8 mouse cellular contexts compared by ENCODE assay signal in genomic region chr17:71474762-71475704, GRCm38 (mm10). TPM values are rescaled to one million over a fixed set of nuclear protein-coding genes. Genes with fewer than 3 reads are reported as not detected.
A peak's percentile ranks its signal among the peaks of the same experiment; 100 is the strongest.
DNase-seq lines count a peak whose midpoint lies in the region; ATAC-seq and TF ChIP-seq lines count a peak whose summit lies in the region.

TSS of gene Smchd1 (minus strand) at chr17:71475343.

- under 1% methylated on average over 92 of the region's 109 CpGs for WGBS in forebrain, embryonic 11.5 days
- WGBS in heart, embryonic 16.5 days, result under 1% methylated on average over 103 of the region's 109 CpGs
- WGBS in liver, embryonic 14.5 days (ENCODE audit: insufficient replicate concordance), result under 1% methylated on average over 103 of the region's 109 CpGs
- under 1% methylated on average over 100 of the region's 109 CpGs for WGBS in stomach, embryonic 15.5 days

- peaks cover 50% of the 10 kb centered on the region for H3K4me1 ChIP-seq in E14TG2a.4 (replicated peaks; ENCODE audit: low read depth, low read length)
- H3K4me1 ChIP-seq in forebrain, embryonic 11.5 days (replicated peaks; ENCODE audit: control insufficient read depth, insufficient read depth, low read length), result peaks cover 4% of the 10 kb centered on the region; the same call in 1 of the 2 replicates
- peaks cover 11% of the 10 kb centered on the region for H3K4me1 ChIP-seq in heart, embryonic 16.5 days (ENCODE audit: control insufficient read depth, insufficient read depth, low read length)
- H3K4me1 ChIP-seq in liver, embryonic 14.5 days (replicated peaks; ENCODE audit: control insufficient read depth in 2 of 2, insufficient read depth in 2 of 2, low read length in 1 of 2), result peaks cover 8 to 17% of the 10 kb centered on the region in 2 experiments; a peak in 3 of 4 replicates
- peaks cover 6% of the 10 kb centered on the region for H3K4me1 ChIP-seq in stomach, embryonic 15.5 days

- H3K9ac ChIP-seq in forebrain, embryonic 11.5 days (ENCODE audit: low read length), result peak within 1 kb of the TSS; percentile 90
- peak within 1 kb of the TSS; percentile 99 for H3K9ac ChIP-seq in heart, embryonic 16.5 days (ENCODE audit: low read length)
- peak within 1 kb of the TSS; percentile 68 for H3K9ac ChIP-seq in liver, embryonic 14.5 days (replicated peaks)
- peak within 1 kb of the TSS; percentile 87 for H3K9ac ChIP-seq in stomach, embryonic 15.5 days

- peak within 1 kb of the TSS; percentile 97 for H3K27ac ChIP-seq in forebrain, embryonic 11.5 days (ENCODE audit: low read depth, low read length)
- peak within 1 kb of the TSS; percentile 98 for H3K27ac ChIP-seq in heart, embryonic 16.5 days (ENCODE audit: low read length)
- H3K27ac ChIP-seq in liver, embryonic 14.5 days, result peak within 1 kb of the TSS; percentile 68
- peak within 1 kb of the TSS; percentile 99 for H3K27ac ChIP-seq in stomach, embryonic 15.5 days

- peak; percentile 88 for DNase-seq in c-Kit-positive CD71-positive TER-119-negative erythroid progenitor cells, embryonic 14.5 days (ENCODE audit: low read depth)
- peak; percentile 97 for DNase-seq in forebrain, embryonic 11.5 days (ENCODE audit: low spot score)
- DNase-seq in kidney, postnatal 36 days, result peak; percentile 95 to 96
- DNase-seq in liver, embryonic 14.5 days (ENCODE audit: low read depth in 3 of 3, low spot score in 3 of 3), result peak; percentile 89 to 90 (median 90)
- DNase-seq in neural tube, embryonic 10.5 days (ENCODE audit: extremely low spot score, low spot score), result peak; percentile 92

- H3K9me3 ChIP-seq in E14TG2a.4 (ENCODE audit: low read length), result no peaks in the 10 kb centered on the region
- H3K9me3 ChIP-seq in forebrain, embryonic 11.5 days (ENCODE audit: control insufficient read depth, low read length), result no peaks in the 10 kb centered on the region
- no peaks in the 10 kb centered on the region for H3K9me3 ChIP-seq in heart, embryonic 16.5 days (replicated peaks; ENCODE audit: control insufficient read depth, low read length)
- H3K9me3 ChIP-seq in liver, embryonic 14.5 days (ENCODE audit: control insufficient read depth, low read length), result no peaks in the 10 kb centered on the region
- H3K9me3 ChIP-seq in stomach, embryonic 15.5 days, result no peaks in the 10 kb centered on the region

- peak within 1 kb of the TSS; percentile 78 for H3K4me2 ChIP-seq in forebrain, embryonic 11.5 days (ENCODE audit: low read depth, low read length, severe bottlenecking)
- peak within 1 kb of the TSS; percentile 93 for H3K4me2 ChIP-seq in heart, embryonic 16.5 days (ENCODE audit: low read depth, low read length)
- H3K4me2 ChIP-seq in liver, embryonic 14.5 days (ENCODE audit: low read depth), result peak within 1 kb of the TSS; percentile 96
- peak within 1 kb of the TSS; percentile 76 for H3K4me2 ChIP-seq in stomach, embryonic 15.5 days

- TF ChIP-seq CTCF in E14TG2a.4 (conservative IDR thresholded peaks at IDR 0.05; ENCODE audit: low read length), result no peak
- TF ChIP-seq CTCF in liver, embryonic 14.5 days (IDR thresholded peaks at IDR 0.05; ENCODE audit: low read depth), result no peak

- TF ChIP-seq EP300 in liver, embryonic 14.5 days (IDR thresholded peaks at IDR 0.05; ENCODE audit: low read depth), result no peak

- H3K4me3 ChIP-seq in E14TG2a.4 (replicated peaks; ENCODE audit: low read length), result peak within 1 kb of the TSS; percentile 95
- peak within 1 kb of the TSS; percentile 86 for H3K4me3 ChIP-seq in forebrain, embryonic 11.5 days (ENCODE audit: low read depth, low read length)
- H3K4me3 ChIP-seq in heart, embryonic 16.5 days (ENCODE audit: low read length), result peak within 1 kb of the TSS; percentile 94
- peak within 1 kb of the TSS; percentile 69 to 76 for H3K4me3 ChIP-seq in liver, embryonic 14.5 days (ENCODE audit: insufficient read depth in 1 of 2, low read depth in 2 of 2, low read length in 2 of 2)
- peak within 1 kb of the TSS; percentile 84 for H3K4me3 ChIP-seq in stomach, embryonic 15.5 days (replicated peaks)

- H3K27me3 ChIP-seq in E14TG2a.4 (ENCODE audit: insufficient read depth, low read length), result peaks cover 15% of the 10 kb centered on the region
- H3K27me3 ChIP-seq in forebrain, embryonic 11.5 days (ENCODE audit: control insufficient read depth, insufficient read depth, low read length), result no peaks in the 10 kb centered on the region
- H3K27me3 ChIP-seq in heart, embryonic 16.5 days (ENCODE audit: control insufficient read depth, insufficient read depth, low read length), result no peaks in the 10 kb centered on the region
- no peaks in the 10 kb centered on the region for H3K27me3 ChIP-seq in liver, embryonic 14.5 days (ENCODE audit: control insufficient read depth, insufficient read depth, low read length)
- no peaks in the 10 kb centered on the region for H3K27me3 ChIP-seq in stomach, embryonic 15.5 days (replicated peaks)

- ATAC-seq in forebrain, embryonic 11.5 days (replicated peaks; ENCODE audit: low FRiP score), result peak; percentile 93
- ATAC-seq in heart, embryonic 16.5 days (replicated peaks; ENCODE audit: extremely low read depth, insufficient read depth, low FRiP score), result peak; percentile 94
- ATAC-seq in liver, embryonic 14.5 days (ENCODE audit: insufficient read depth), result peak; percentile 96
- ATAC-seq in stomach, embryonic 15.5 days (ENCODE audit: insufficient read depth, low FRiP score, low read depth), result peak; percentile 97

- peaks cover 3% of the 10 kb centered on the region; the same call in 1 of the 2 replicates for H3K36me3 ChIP-seq in E14TG2a.4 (ENCODE audit: insufficient read depth, low read length)
- no peaks in the 10 kb centered on the region for H3K36me3 ChIP-seq in forebrain, embryonic 11.5 days (ENCODE audit: control insufficient read depth, insufficient read depth, low read length)
- no peaks in the 10 kb centered on the region for H3K36me3 ChIP-seq in heart, embryonic 16.5 days (ENCODE audit: control insufficient read depth, insufficient read depth)
- H3K36me3 ChIP-seq in liver, embryonic 14.5 days (replicated peaks; ENCODE audit: control insufficient read depth, insufficient read depth, low read depth), result no peaks in the 10 kb centered on the region
- no peaks in the 10 kb centered on the region for H3K36me3 ChIP-seq in stomach, embryonic 15.5 days

RNA-seq across cellular contexts. Expression of gene Smchd1, which starts in this region (rescaled TPM):
- 86.4 and 92.9 TPM in 2 replicates for polyA plus RNA-seq in forebrain, embryonic 11.5 days (2014; fragmentation: Nextera tagmentation; extraction: Ambion mirVana)
- 34.4 and 35.4 TPM in 2 replicates for polyA plus RNA-seq in heart, embryonic 16.5 days (2015; fragmentation: Nextera tagmentation; extraction: Ambion mirVana)
- 11.7 and 19.9 TPM in 2 replicates for polyA plus RNA-seq in liver, embryonic 14.5 days (2012; rRNA removed)
- 38.0 and 41.6 TPM in 2 replicates for polyA plus RNA-seq in liver, embryonic 14.5 days (2014; fragmentation: Nextera tagmentation; extraction: Ambion mirVana)
- 57.1 and 58.3 TPM in 2 replicates for polyA plus RNA-seq in stomach, embryonic 15.5 days (2015; fragmentation: Nextera tagmentation; extraction: Ambion mirVana)

Comparison
In these comparisons a context has a peak if more than half of its experiments do, and no peak if none do; other contexts are left out.
1. Peak in every context shown above with its lines: DNase-seq, ATAC-seq, H3K4me3 ChIP-seq and H3K27ac ChIP-seq.